Mouse (Mus musculus): ENCODE measurements at regions not wholly inside any gene's neighbourhood (a gene's known extent, or its start where the extent isn't known, plus 50 kb on each side); places are given as distances from the start of the nearest gene placed in this dataset.

DNA sequence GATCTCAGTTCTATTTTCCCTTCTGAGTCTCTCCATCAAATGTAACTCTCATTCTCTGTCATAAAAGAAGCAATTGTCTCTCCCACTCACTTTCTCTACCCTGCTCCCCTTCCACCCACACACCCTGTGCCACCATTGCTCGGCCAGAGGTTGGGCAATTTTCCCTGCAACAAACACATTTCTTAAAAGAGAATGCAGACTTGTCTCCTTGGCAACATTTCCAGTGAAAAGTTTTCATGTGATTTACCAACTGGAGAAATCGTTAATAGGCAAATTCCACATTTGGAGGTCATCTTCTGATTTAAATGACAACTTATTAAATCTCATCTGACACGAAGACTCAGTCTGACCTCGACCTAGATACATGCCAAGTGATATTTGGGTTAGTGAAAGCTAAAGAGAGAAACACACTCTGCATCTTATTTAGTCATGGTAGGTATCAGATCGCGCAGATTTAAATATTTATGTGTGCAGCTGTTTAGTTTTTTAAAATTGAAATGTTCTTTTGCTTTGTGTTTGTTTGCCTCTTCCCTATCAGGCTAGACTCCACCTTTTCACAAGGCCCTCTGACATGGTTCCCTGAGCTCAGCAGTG, 568.1 kb downstream of the 1190002N15Rik start:
- no peaks in the 10 kb centered on the region for H3K4me1 ChIP-seq (ENCODE audit: control insufficient read depth, insufficient read depth, low read length)
- TF ChIP-seq CTCF (IDR thresholded peaks at IDR 0.05; ENCODE audit: borderline replicate concordance, insufficient read depth, low read depth, low read length) (no peak), POLR2A (IDR thresholded peaks at IDR 0.05; ENCODE audit: borderline replicate concordance, insufficient read depth, low read length) (no peak)
- H3K27ac ChIP-seq (ENCODE audit: insufficient read depth, low read length): no peak overlapping the region
- DNase-seq: no peak
- no peaks in the 10 kb centered on the region for H3K27me3 ChIP-seq (ENCODE audit: control insufficient read depth, insufficient read depth, low read length)
- no peak overlapping the region for H3K4me3 ChIP-seq (replicated peaks; ENCODE audit: insufficient read depth, low read depth, low read length)
- 62% methylated on average over 6 of the region's 6 CpGs for WGBS

DNA sequence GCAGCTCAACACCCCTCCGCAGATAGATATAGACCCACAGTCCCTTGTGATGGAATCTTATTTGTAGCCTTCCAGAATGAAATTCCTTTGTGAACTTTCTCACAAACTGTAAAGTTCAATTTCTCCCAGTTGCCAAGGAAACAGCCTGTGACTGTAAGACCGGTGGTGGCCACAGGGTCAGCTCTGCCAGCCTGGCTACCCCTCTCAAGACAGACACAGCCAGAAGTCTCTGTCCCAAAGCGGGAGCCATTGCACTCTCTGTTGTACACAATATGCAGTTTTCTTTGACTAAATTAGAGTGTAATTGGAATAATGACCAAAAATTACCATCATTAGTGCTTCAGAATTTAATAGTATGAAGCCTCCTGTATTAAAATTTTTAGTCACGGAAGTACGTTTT, 568.8 kb downstream of the 1190002N15Rik start:
- 83% methylated on average over 5 of the region's 5 CpGs for WGBS
- H3K4me1 ChIP-seq (ENCODE audit: control insufficient read depth, insufficient read depth, low read length): no peaks in the 10 kb centered on the region
- no peaks in the 10 kb centered on the region for H3K27me3 ChIP-seq (ENCODE audit: control insufficient read depth, insufficient read depth, low read length)
- no peak overlapping the region for H3K4me3 ChIP-seq (replicated peaks; ENCODE audit: insufficient read depth, low read depth, low read length)
- DNase-seq: no peak
- H3K27ac ChIP-seq (ENCODE audit: insufficient read depth, low read length): no peak overlapping the region
- TF ChIP-seq CTCF (IDR thresholded peaks at IDR 0.05; ENCODE audit: borderline replicate concordance, insufficient read depth, low read depth, low read length): no peak
- no peak for TF ChIP-seq POLR2A (IDR thresholded peaks at IDR 0.05; ENCODE audit: borderline replicate concordance, insufficient read depth, low read length)

DNA sequence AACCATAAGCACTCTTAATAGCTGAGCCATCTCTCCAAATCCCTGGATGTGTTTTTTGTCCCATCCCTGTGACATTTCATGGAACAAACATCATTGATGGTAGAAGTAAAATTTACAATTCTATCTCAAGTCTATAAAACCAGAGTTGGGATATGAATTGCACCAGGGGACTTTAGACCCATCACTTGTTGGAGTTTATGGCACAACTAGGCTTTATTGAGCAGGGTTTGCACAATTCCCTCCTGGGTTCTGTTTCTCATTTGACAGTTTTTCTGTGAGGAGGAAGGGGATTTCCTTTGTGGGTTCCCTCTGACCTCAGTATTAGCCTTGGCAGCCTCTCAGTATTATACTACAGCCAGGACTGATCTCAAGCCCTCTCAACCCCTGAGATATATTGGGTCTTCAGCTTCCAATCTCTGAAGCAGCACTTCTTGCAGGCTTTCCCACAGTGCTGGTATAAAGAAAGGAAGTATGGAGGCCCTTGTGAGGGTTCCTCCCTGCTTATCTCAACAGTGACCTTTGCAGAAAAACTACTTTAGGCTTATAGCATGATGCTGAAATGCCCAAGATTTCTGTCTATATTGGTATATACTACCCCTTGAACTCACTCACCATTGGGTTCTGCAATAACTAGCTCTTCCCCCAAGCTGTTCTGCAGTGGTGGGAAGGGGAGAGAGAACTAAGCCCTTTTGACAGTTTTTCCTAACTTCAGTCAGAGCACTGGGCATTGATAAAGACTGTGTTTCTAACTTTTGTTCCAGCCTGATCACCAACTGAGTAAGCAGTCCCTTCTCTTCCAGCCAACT, 582.4 kb downstream of the 1190002N15Rik start:
- no peak for DNase-seq
- H3K27me3 ChIP-seq (ENCODE audit: control insufficient read depth, insufficient read depth, low read length): no peaks in the 10 kb centered on the region
- H3K4me1 ChIP-seq (ENCODE audit: control insufficient read depth, insufficient read depth, low read length): peaks cover 3% of the 10 kb centered on the region; the same call in 1 of the 2 replicates
- H3K27ac ChIP-seq (ENCODE audit: insufficient read depth, low read length): no peak overlapping the region
- TF ChIP-seq POLR2A (IDR thresholded peaks at IDR 0.05; ENCODE audit: borderline replicate concordance, insufficient read depth, low read length): no peak
- no peak for TF ChIP-seq CTCF (IDR thresholded peaks at IDR 0.05; ENCODE audit: borderline replicate concordance, insufficient read depth, low read depth, low read length)
- H3K4me3 ChIP-seq (replicated peaks; ENCODE audit: insufficient read depth, low read depth, low read length): no peak overlapping the region

DNA sequence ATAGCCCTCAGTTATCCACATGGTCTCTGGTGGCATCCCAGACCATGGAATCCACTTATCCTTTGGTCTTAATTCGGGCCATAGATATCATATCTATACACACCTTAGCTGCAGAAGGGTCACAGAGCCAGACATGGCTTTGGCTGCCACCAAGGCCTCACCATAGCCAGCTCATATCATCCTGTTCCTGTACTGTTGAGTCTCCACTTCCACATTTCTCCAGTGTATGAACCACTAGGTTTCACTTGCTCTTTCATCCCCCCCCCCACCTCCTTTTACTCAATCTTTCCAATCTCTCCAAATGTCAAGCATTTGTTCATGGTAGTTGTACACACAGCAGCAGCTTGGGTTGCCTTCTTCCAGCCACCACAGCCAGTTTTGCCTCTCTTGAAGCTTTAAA, 589.2 kb downstream of the 1190002N15Rik start:
- DNase-seq: no peak
- TF ChIP-seq CTCF (IDR thresholded peaks at IDR 0.05; ENCODE audit: borderline replicate concordance, insufficient read depth, low read depth, low read length) (no peak), POLR2A (IDR thresholded peaks at IDR 0.05; ENCODE audit: borderline replicate concordance, insufficient read depth, low read length) (no peak)
- H3K4me3 ChIP-seq (replicated peaks; ENCODE audit: insufficient read depth, low read depth, low read length): no peak overlapping the region
- 63% methylated on average over 1 of the region's 1 CpGs for WGBS
- H3K27me3 ChIP-seq (ENCODE audit: control insufficient read depth, insufficient read depth, low read length): no peaks in the 10 kb centered on the region
- no peaks in the 10 kb centered on the region for H3K4me1 ChIP-seq (ENCODE audit: control insufficient read depth, insufficient read depth, low read length)
- H3K27ac ChIP-seq (ENCODE audit: insufficient read depth, low read length): no peak overlapping the region

DNA sequence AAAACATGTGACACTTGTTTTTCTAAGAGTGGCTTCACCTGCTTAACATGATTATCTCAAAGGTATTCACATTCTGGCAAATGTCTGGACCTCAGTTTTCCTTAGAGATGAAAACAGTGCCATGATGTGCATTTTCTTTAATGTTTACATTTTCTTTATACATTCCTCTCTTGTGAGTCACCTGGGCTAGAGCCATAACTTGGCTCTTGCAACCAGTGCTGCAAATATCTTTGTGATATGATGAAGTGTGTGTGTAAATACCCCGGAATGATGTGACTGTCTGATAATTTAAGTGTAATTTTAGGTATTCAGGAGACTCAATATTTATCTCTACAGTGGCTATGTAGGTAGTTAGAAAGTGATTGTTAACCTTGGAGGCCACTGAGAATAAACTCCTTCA, 590.8 kb downstream of the 1190002N15Rik start:
- Histone ChIP-seq H3K4me1 (ENCODE audit: control insufficient read depth, insufficient read depth, low read length) (no peaks in the 10 kb centered on the region), H3K27me3 (ENCODE audit: control insufficient read depth, insufficient read depth, low read length) (no peaks in the 10 kb centered on the region), H3K27ac (ENCODE audit: insufficient read depth, low read length) (no peak overlapping the region), H3K4me3 (replicated peaks; ENCODE audit: insufficient read depth, low read depth, low read length) (no peak overlapping the region)
- 95% methylated on average over 1 of the region's 1 CpGs for WGBS
- TF ChIP-seq CTCF (IDR thresholded peaks at IDR 0.05; ENCODE audit: borderline replicate concordance, insufficient read depth, low read depth, low read length): no peak
- no peak for TF ChIP-seq POLR2A (IDR thresholded peaks at IDR 0.05; ENCODE audit: borderline replicate concordance, insufficient read depth, low read length)
- no peak for DNase-seq

DNA sequence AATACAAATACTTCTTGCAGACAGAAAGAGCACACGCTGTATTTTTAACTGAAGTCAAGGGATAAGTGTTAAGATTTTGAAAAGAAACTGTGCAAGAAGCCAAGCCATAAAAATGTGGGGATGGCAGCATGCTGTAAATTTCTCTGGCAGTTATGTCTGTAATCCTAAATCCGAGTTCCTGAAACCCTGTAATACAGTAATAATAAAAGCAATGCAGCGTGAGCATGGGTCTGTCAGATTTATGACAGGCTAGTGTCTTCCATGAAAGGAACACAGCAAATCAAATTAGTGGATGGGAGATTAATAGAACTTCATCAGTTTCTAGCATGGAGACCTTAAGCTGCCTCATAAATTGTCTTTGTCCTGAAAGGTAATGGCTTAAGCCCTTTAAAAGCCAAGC, 597.7 kb downstream of the 1190002N15Rik start:
- Histone ChIP-seq H3K27ac (ENCODE audit: insufficient read depth, low read length) (no peak overlapping the region), H3K4me1 (ENCODE audit: control insufficient read depth, insufficient read depth, low read length) (no peaks in the 10 kb centered on the region), H3K27me3 (ENCODE audit: control insufficient read depth, insufficient read depth, low read length) (no peaks in the 10 kb centered on the region), H3K4me3 (replicated peaks; ENCODE audit: insufficient read depth, low read depth, low read length) (no peak overlapping the region)
- 84% methylated on average over 3 of the region's 3 CpGs for WGBS
- DNase-seq: no peak
- TF ChIP-seq POLR2A (IDR thresholded peaks at IDR 0.05; ENCODE audit: borderline replicate concordance, insufficient read depth, low read length): no peak
- TF ChIP-seq CTCF (IDR thresholded peaks at IDR 0.05; ENCODE audit: borderline replicate concordance, insufficient read depth, low read depth, low read length): no peak

DNA sequence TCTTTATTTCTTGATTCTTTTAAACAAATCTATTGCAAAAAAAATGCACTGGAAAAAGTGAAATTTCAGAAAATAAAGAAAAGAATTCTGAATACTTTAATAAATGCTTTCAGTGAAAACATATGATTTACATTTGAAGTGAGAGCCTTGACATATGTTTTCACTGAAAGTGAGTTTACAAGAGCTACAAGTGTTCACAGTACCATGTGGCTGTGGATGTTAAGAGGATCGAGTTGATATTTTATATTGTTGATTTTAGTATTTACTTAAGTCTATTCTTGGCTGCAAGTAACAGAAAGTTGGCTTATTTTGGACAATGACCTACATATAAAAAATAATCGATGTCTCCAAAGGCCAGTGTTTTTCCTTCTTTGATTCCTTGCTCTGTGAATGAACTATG, 607.2 kb downstream of the 1190002N15Rik start:
- Histone ChIP-seq H3K27me3 (ENCODE audit: control insufficient read depth, insufficient read depth, low read length) (no peaks in the 10 kb centered on the region), H3K27ac (ENCODE audit: insufficient read depth, low read length) (no peak overlapping the region), H3K4me3 (replicated peaks; ENCODE audit: insufficient read depth, low read depth, low read length) (no peak overlapping the region), H3K4me1 (ENCODE audit: control insufficient read depth, insufficient read depth, low read length) (no peaks in the 10 kb centered on the region)
- no peak for DNase-seq
- TF ChIP-seq CTCF (IDR thresholded peaks at IDR 0.05; ENCODE audit: borderline replicate concordance, insufficient read depth, low read depth, low read length) (no peak), POLR2A (IDR thresholded peaks at IDR 0.05; ENCODE audit: borderline replicate concordance, insufficient read depth, low read length) (no peak)
- WGBS: 79% methylated on average over 2 of the region's 2 CpGs

DNA sequence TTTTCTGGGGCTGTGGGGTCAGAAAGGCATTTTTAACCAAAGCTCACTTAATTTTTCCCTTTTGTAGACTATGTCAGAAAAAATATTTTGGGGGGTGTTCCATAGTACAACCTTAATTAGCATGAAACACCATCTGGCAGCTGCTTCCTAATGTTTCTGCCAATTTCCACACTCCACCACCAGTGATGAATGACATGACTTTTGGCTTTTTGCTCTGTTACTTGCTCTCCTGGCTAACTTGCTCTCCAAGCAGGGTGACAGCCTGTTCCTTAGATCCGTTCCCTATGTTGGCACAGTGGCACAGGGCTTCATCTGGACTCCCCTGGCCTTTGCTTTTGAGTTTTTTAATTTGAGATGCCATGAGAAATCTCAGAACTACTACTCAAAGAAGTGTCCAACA, 648.6 kb downstream of the 1190002N15Rik start:
- no peak overlapping the region for H3K27ac ChIP-seq (ENCODE audit: insufficient read depth, low read length)
- TF ChIP-seq CTCF (IDR thresholded peaks at IDR 0.05; ENCODE audit: borderline replicate concordance, insufficient read depth, low read depth, low read length) (no peak), POLR2A (IDR thresholded peaks at IDR 0.05; ENCODE audit: borderline replicate concordance, insufficient read depth, low read length) (no peak)
- H3K4me1 ChIP-seq (ENCODE audit: control insufficient read depth, insufficient read depth, low read length): no peaks in the 10 kb centered on the region
- no peaks in the 10 kb centered on the region for H3K27me3 ChIP-seq (ENCODE audit: control insufficient read depth, insufficient read depth, low read length)
- DNase-seq: peak in 1 of 2 experiments; percentile 33
- WGBS: 7% methylated on average over 1 of the region's 1 CpGs
- no peak overlapping the region for H3K4me3 ChIP-seq (replicated peaks; ENCODE audit: insufficient read depth, low read depth, low read length)

Data from cerebellum, adult 2 months (tissue).